Mouse (Mus musculus) regulatory T cell (primary cell): ENCODE results near the gene Zfp42.

Experiments used
- in situ Hi-C: fragments of 300-600 bp; cut with MboI, MseI; formaldehyde crosslinking; loops from one replicate; pipeline ENCODE4 v1.15.1; 2025; ENCODE audit warnings: high pct_unique_total_duplicates

The Zfp42 gene

DNA sequence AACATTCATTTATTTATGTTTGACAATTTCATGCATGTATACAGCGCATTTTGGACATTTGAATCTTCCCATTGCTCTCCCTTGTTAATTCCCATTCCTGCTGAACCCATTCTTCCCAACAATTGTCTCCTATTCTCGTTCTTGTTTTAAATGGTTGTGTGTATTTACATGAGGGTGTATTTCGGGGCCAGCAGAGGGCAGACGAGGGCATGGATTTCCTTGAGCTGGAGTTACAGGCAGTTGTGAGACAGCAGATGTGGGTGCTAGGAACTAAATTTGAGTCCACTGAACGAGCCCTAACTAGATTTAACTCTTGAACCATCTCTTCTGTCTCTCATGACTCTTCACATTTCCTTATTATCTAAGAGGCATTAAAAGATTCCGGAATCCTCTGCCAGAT is 55.1 kb downstream of the Zfp42 start:
- in situ Hi-C loops = no loop called here

DNA sequence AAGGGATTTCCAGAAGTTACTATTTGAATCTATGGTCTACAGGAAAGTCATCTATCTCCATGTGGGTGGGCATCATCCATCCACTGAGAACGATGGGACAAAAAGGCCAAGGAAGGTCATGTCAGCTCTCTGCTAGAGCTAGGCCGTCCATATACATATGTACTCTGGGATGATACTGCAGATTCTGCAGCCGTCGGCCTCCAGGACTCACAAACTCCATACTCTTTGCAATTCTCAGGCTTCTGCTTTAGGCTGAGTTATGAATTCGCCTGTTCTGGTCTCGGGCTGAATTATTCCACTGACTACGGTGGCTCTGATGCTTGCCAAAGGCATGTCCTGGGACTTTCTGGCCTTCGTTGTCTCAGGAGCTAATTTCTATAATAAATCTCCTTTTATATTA is 58.1 kb downstream of the Zfp42 start:
- in situ Hi-C loops = no loop called here
